Mouse (Mus musculus): ENCODE measurements at regions not wholly inside any gene's neighbourhood (a gene's known extent, or its start where the extent isn't known, plus 50 kb on each side); places are given as distances from the start of the nearest gene placed in this dataset.

DNA sequence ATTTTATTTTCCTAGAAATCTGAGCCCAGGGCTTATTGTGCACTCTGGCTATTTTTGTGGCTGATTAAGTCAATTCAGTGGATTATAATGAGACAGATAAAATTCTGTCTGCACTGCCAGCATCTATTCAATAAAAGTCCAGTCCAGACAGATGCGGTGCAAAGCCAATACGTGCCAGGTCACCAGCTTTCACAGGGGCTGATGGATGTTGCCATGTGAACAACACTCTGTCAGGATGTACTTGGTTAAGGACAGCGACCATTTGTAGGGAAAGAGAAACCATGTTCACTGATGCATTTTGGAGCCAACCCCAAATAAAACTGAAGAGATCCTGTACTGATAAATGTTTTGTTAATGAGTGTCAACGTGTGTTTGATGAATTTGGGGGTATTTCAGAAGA lies 285.0 kb upstream of the Gnpda2 start:
- 48% methylated on average over 4 of the region's 4 CpGs for WGBS
- no peak for TF ChIP-seq POLR2A (IDR thresholded peaks at IDR 0.05; ENCODE audit: low read depth, low read length)
- no peak for TF ChIP-seq CTCF (conservative IDR thresholded peaks at IDR 0.05; ENCODE audit: insufficient read depth, insufficient read length, low read depth, low read length)
- no peaks in the 10 kb centered on the region for H3K4me1 ChIP-seq (ENCODE audit: control insufficient read depth, insufficient read depth, low read length)

DNA sequence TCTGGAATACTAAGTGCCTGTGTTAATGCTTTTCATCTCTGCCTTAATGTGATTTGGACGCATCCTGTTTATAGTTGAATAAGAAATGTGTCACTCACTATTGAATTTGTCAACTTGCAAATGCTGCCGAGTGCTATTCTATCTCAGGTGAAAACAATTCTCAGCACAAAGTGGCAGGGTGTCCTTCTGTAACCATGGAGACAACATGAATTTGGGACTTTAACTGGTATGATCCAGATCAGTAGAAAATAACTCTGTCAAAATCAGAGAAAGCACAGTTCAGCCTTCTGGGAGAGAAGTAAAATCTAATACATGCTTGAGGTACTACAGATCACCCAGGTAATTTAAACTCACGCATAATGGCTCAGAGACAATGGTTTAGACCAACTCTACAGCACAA lies 270.9 kb upstream of the Gnpda2 start:
- no peaks in the 10 kb centered on the region for H3K4me1 ChIP-seq (ENCODE audit: control insufficient read depth, insufficient read depth, low read length)
- no peak overlapping the region for H3K4me3 ChIP-seq (ENCODE audit: insufficient read depth, low read depth, low read length)
- no peaks in the 10 kb centered on the region for H3K36me3 ChIP-seq (ENCODE audit: control insufficient read depth, insufficient read depth, low read length)
- H3K27ac ChIP-seq (ENCODE audit: insufficient read depth, low read depth, low read length), result no peak overlapping the region
- TF ChIP-seq CTCF (conservative IDR thresholded peaks at IDR 0.05; ENCODE audit: insufficient read depth, insufficient read length, low read depth, low read length) (no peak), POLR2A (IDR thresholded peaks at IDR 0.05; ENCODE audit: low read depth, low read length) (no peak)
- DNase-seq, result no peak
- H3K27me3 ChIP-seq (replicated peaks; ENCODE audit: control insufficient read depth, insufficient read depth, low read length), result no peaks in the 10 kb centered on the region
- 76% methylated on average over 3 of the region's 3 CpGs for WGBS

More for the DNA sequence above, 285.0 kb upstream of the Gnpda2 start:
- Histone ChIP-seq H3K36me3 (ENCODE audit: control insufficient read depth, insufficient read depth, low read length) (no peaks in the 10 kb centered on the region), H3K4me3 (ENCODE audit: insufficient read depth, low read depth, low read length) (no peak overlapping the region), H3K27ac (ENCODE audit: insufficient read depth, low read depth, low read length) (no peak overlapping the region), H3K27me3 (replicated peaks; ENCODE audit: control insufficient read depth, insufficient read depth, low read length) (no peaks in the 10 kb centered on the region)
- DNase-seq, result no peak

- no peak overlapping the region for H3K4me3 ChIP-seq (ENCODE audit: insufficient read depth, low read depth, low read length)
- 41% methylated on average over 1 of the region's 1 CpGs for WGBS
- no peak for DNase-seq
- no peaks in the 10 kb centered on the region for H3K4me1 ChIP-seq (ENCODE audit: control insufficient read depth, insufficient read depth, low read length)
- H3K36me3 ChIP-seq (ENCODE audit: control insufficient read depth, insufficient read depth, low read length), result no peaks in the 10 kb centered on the region
- no peak overlapping the region for H3K27ac ChIP-seq (ENCODE audit: insufficient read depth, low read depth, low read length)
- H3K27me3 ChIP-seq (replicated peaks; ENCODE audit: control insufficient read depth, insufficient read depth, low read length), result no peaks in the 10 kb centered on the region
- TF ChIP-seq POLR2A (IDR thresholded peaks at IDR 0.05; ENCODE audit: low read depth, low read length) (no peak), CTCF (conservative IDR thresholded peaks at IDR 0.05; ENCODE audit: insufficient read depth, insufficient read length, low read depth, low read length) (no peak)
Measured at GRCm38 (mm10) chr5:69844809-69845208, 252.7 kb upstream of the Gnpda2 start.

GRCm38 (mm10) chr5:69837947-69838710 lies 246.0 kb upstream of the Gnpda2 start:
- no peak overlapping the region for H3K27ac ChIP-seq (ENCODE audit: insufficient read depth, low read depth, low read length)
- no peaks in the 10 kb centered on the region for H3K36me3 ChIP-seq (ENCODE audit: control insufficient read depth, insufficient read depth, low read length)
- DNase-seq, result no peak
- no peaks in the 10 kb centered on the region for H3K4me1 ChIP-seq (ENCODE audit: control insufficient read depth, insufficient read depth, low read length)
- H3K27me3 ChIP-seq (replicated peaks; ENCODE audit: control insufficient read depth, insufficient read depth, low read length), result no peaks in the 10 kb centered on the region
- TF ChIP-seq CTCF (conservative IDR thresholded peaks at IDR 0.05; ENCODE audit: insufficient read depth, insufficient read length, low read depth, low read length) (no peak), POLR2A (IDR thresholded peaks at IDR 0.05; ENCODE audit: low read depth, low read length) (no peak)
- no peak overlapping the region for H3K4me3 ChIP-seq (ENCODE audit: insufficient read depth, low read depth, low read length)
- WGBS, result 86% methylated on average over 7 of the region's 7 CpGs

GRCm38 (mm10) chr5:69836356-69836755 lies 244.2 kb upstream of the Gnpda2 start:
- H3K4me1 ChIP-seq (ENCODE audit: control insufficient read depth, insufficient read depth, low read length), result no peaks in the 10 kb centered on the region
- 46% methylated on average over 8 of the region's 8 CpGs for WGBS
- H3K4me3 ChIP-seq (ENCODE audit: insufficient read depth, low read depth, low read length), result no peak overlapping the region
- no peak for DNase-seq
- H3K27ac ChIP-seq (ENCODE audit: insufficient read depth, low read depth, low read length), result no peak overlapping the region
- no peaks in the 10 kb centered on the region for H3K27me3 ChIP-seq (replicated peaks; ENCODE audit: control insufficient read depth, insufficient read depth, low read length)
- TF ChIP-seq CTCF (conservative IDR thresholded peaks at IDR 0.05; ENCODE audit: insufficient read depth, insufficient read length, low read depth, low read length), result no peak
- no peak for TF ChIP-seq POLR2A (IDR thresholded peaks at IDR 0.05; ENCODE audit: low read depth, low read length)
- H3K36me3 ChIP-seq (ENCODE audit: control insufficient read depth, insufficient read depth, low read length), result no peaks in the 10 kb centered on the region

- DNase-seq, result no peak
- no peak overlapping the region for H3K4me3 ChIP-seq (ENCODE audit: insufficient read depth, low read depth, low read length)
- H3K27ac ChIP-seq (ENCODE audit: insufficient read depth, low read depth, low read length), result no peak overlapping the region
- 41% methylated on average over 8 of the region's 8 CpGs for WGBS
- H3K36me3 ChIP-seq (ENCODE audit: control insufficient read depth, insufficient read depth, low read length), result no peaks in the 10 kb centered on the region
- H3K4me1 ChIP-seq (ENCODE audit: control insufficient read depth, insufficient read depth, low read length), result no peaks in the 10 kb centered on the region
- TF ChIP-seq CTCF (conservative IDR thresholded peaks at IDR 0.05; ENCODE audit: insufficient read depth, insufficient read length, low read depth, low read length) (no peak), POLR2A (IDR thresholded peaks at IDR 0.05; ENCODE audit: low read depth, low read length) (no peak)
- no peaks in the 10 kb centered on the region for H3K27me3 ChIP-seq (replicated peaks; ENCODE audit: control insufficient read depth, insufficient read depth, low read length)
Measured at GRCm38 (mm10) chr5:69835162-69835561, 243.0 kb upstream of the Gnpda2 start.

DNA sequence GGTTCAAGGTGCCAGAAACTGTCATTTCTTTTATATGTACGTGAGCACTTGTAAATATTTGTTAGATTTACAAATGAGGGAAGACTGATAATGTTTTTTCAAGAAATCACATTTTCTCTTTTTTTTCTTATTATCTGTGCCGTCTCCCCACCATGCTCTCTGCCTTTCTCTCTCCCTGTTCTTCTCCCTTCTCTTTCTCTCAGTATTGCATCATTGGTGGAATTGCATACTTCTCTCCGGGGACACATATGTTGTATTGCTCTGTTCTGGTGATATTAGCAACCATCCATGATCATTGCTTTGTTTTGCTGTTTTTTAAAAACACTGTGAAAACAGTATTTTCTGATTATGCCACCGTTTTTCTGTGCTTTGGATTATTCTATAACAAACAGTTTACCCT lies 225.6 kb upstream of the Gnpda2 start:
- no peaks in the 10 kb centered on the region for H3K36me3 ChIP-seq (ENCODE audit: control insufficient read depth, insufficient read depth, low read length)
- no peak for DNase-seq
- no peaks in the 10 kb centered on the region for H3K27me3 ChIP-seq (replicated peaks; ENCODE audit: control insufficient read depth, insufficient read depth, low read length)
- no peak for TF ChIP-seq CTCF (conservative IDR thresholded peaks at IDR 0.05; ENCODE audit: insufficient read depth, insufficient read length, low read depth, low read length)
- TF ChIP-seq POLR2A (IDR thresholded peaks at IDR 0.05; ENCODE audit: low read depth, low read length), result no peak
- WGBS, result 78% methylated on average over 4 of the region's 4 CpGs
- H3K27ac ChIP-seq (ENCODE audit: insufficient read depth, low read depth, low read length), result no peak overlapping the region
- H3K4me1 ChIP-seq (ENCODE audit: control insufficient read depth, insufficient read depth, low read length), result no peaks in the 10 kb centered on the region
- H3K4me3 ChIP-seq (ENCODE audit: insufficient read depth, low read depth, low read length), result no peak overlapping the region

Data from kidney, adult 2 months (tissue).